Mouse (Mus musculus) thymus, adult 2 months (tissue): ENCODE data around the gene Slc6a17.

Source experiments
- CTCF ChIP-seq: fragments of 200-500 bp; IDR thresholded peaks from 2 replicates; pipeline ENCODE4 v1.5.1; 2012; ENCODE audit warnings: mild to moderate bottlenecking, control low read depth, low read length, moderate library complexity, borderline replicate concordance; ENCODE audit not compliant: control insufficient read depth, poor library complexity, insufficient read depth; ENCODE audit errors: extremely low read depth
- POLR2A ChIP-seq: fragments of 200-500 bp; IDR thresholded peaks from 2 replicates; pipeline ENCODE4 v1.6.1; 2012; ENCODE audit warnings: mild to moderate bottlenecking, low read length, control low read depth, moderate library complexity; ENCODE audit not compliant: control insufficient read depth, poor library complexity, insufficient read depth; ENCODE audit errors: extremely low read depth

- TF ChIP-seq CTCF (no peak), POLR2A (no peak)
Measured at GRCm38 (mm10) chr3:107536810-107537503, 19.1 kb upstream of the Slc6a17 start.
